Mouse (Mus musculus) embryonic facial prominence, embryonic 13.5 days (tissue): ENCODE results near the gene Larp4. TPM values are rescaled to one million over a fixed set of nuclear protein-coding genes. Genes with fewer than 3 reads are reported as not detected.

Source experiments
- ATAC-seq: fragments of 200-750 bp; cut with Nextera tagmentation; 2 replicates; pipeline ENCODE4 v1.8.0; 2017; ENCODE audit warnings: low read depth; ENCODE audit not compliant: insufficient number of reproducible peaks, insufficient read depth, low FRiP score, low TSS enrichment
- H3K27ac ChIP-seq: fragments of 300-500 bp; sonication (generic); 2 replicates; pipeline ENCODE4 v1.5.1; 2015; ENCODE audit warnings: moderate library complexity, mild to moderate bottlenecking, inconsistent platforms
- H3K27me3 ChIP-seq: fragments of 300-500 bp; sonication (generic); 2 replicates; pipeline ENCODE4 v1.6.1; 2015; ENCODE audit warnings: mild to moderate bottlenecking, inconsistent platforms
- H3K36me3 ChIP-seq: fragments of 300-500 bp; sonication (generic); 2 replicates; pipeline ENCODE4 v1.6.1; 2015; ENCODE audit warnings: mild to moderate bottlenecking, inconsistent platforms
- H3K4me1 ChIP-seq: fragments of 300-500 bp; sonication (generic); 2 replicates; pipeline ENCODE4 v1.6.1; 2015; ENCODE audit warnings: inconsistent platforms
- H3K4me2 ChIP-seq: fragments of 300-500 bp; sonication (generic); 2 replicates; pipeline ENCODE4 v1.6.1; 2015; ENCODE audit warnings: moderate library complexity, mild to moderate bottlenecking, inconsistent platforms
- H3K4me3 ChIP-seq: fragments of 300-500 bp; sonication (generic); 2 replicates; pipeline ENCODE4 v1.5.1; 2015; ENCODE audit warnings: mild to moderate bottlenecking, inconsistent platforms
- H3K9ac ChIP-seq: fragments of 300-500 bp; sonication (generic); 2 replicates; pipeline ENCODE4 v1.6.1; 2015; ENCODE audit warnings: mild to moderate bottlenecking, inconsistent platforms
- H3K9me3 ChIP-seq: fragments of 300-500 bp; sonication (generic); 2 replicates; pipeline ENCODE4 v1.6.1; 2016; ENCODE audit warnings: inconsistent platforms
- WGBS: fragments of 180-500 bp; shearing (Covaris S2); methylation state at CpG from one replicate; pipeline ENCODE4 v1.1.7; 2015; ENCODE audit warnings: mixed read lengths; 5-methylcytosine and 5-hydroxymethylcytosine counted together
- polyA plus RNA-seq: library from polyadenylated mRNA; unstranded; fragments of >200 nt; fragmentation: Nextera tagmentation; extraction: Ambion mirVana; gene quantifications from 2 replicates; pipeline ENCODE4 v1.2.1, GENCODE M21; 2015

Larp4 gene
- polyA plus RNA-seq, 1 experiment from 2014 or later, result 31.6 TPM

DNA sequence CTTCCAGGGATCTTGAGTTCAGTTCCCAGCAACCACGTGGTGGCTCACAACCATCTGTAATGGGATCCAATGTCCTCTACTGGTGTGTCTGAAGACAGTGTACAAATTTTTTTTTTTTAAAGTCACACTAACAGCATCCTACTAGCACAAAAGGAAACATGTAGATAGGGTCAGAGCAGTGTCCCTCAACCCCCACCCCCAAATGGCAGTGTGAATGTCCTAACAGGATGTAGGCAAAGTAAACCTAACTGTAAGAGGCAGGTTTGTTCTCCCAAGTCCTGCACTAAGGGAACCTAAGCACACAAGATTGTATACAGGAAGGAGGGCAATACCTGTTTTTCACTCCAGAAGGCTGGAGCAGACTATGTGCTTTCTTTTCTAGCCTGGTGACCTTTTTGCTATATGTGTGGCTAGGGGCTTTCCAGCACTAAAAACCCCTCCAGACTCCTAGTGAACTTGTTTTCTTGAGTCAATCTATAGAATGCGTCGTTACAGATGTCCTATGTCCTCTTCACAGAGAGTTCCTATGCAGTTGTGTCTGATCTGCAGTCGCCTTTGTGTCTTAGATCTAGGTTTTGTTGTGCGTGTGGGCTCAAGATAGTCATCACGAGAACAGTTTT, 48.5 kb downstream of the Larp4 start:
- no peak overlapping the region for H3K9ac ChIP-seq
- H3K4me3 ChIP-seq, result no peak overlapping the region
- H3K36me3 ChIP-seq, result peaks cover 23% of the 10 kb centered on the region
- 71% methylated on average over 6 of the region's 6 CpGs for WGBS
- H3K27me3 ChIP-seq, result no peaks in the 10 kb centered on the region
- no peak overlapping the region for H3K4me2 ChIP-seq
- H3K9me3 ChIP-seq, result peaks cover 8% of the 10 kb centered on the region
- no peak overlapping the region for H3K27ac ChIP-seq
- H3K4me1 ChIP-seq, result 0 out of 2 replicates have a peak, but pooled peaks cover 2% of the 10 kb centered on the region
- no peak for ATAC-seq

DNA sequence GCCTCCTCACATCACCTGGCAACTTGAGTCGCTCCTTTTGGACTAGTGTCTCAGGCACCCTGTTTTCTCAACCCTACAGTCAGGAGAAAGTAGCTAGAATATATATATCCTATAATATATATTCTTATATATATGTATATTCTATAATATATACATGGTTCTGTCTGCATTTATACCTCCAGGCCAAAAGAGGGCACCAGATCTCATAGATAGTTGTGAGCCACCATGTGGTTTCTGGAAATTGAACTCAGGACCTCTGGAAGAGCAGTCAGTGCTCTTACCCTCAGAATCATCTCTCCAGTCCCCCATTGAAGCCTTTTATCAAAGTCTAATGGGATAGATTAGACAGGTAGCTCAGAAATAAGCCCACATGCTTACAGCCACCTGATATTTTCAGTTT, 51.3 kb downstream of the Larp4 start:
- Histone ChIP-seq H3K27me3 (no peaks in the 10 kb centered on the region), H3K9me3 (peaks cover 8% of the 10 kb centered on the region), H3K36me3 (peaks cover 15% of the 10 kb centered on the region; the same call in 1 of the 2 replicates), H3K27ac (no peak overlapping the region), H3K4me3 (no peak overlapping the region), H3K9ac (no peak overlapping the region), H3K4me1 (0 out of 2 replicates have a peak, but pooled peaks cover 2% of the 10 kb centered on the region), H3K4me2 (no peak overlapping the region)
- WGBS, result 81% methylated on average over 1 of the region's 1 CpGs
- ATAC-seq, result no peak

DNA sequence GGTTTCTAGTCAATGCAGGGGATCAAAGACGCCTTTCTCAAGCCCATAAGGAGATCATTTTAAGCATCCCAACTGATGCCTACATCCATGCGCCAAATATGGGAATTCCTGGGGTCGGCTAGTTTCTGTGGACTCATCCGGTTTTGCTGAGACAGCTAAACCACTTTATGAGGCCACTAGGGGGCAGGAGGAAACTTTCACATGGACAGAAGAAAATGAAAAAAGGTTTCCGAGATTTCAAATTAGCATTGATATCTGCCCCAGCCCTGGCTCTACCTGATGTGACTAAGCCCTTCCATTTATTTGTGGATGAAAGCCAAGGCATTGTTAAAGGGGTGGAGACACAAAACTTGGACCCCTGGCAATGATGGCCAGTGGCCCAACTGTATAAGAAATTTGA, 53.1 kb downstream of the Larp4 start:
- no peak for ATAC-seq
- 16% methylated on average over 5 of the region's 5 CpGs for WGBS
- Histone ChIP-seq H3K27me3 (no peaks in the 10 kb centered on the region), H3K4me1 (0 out of 2 replicates have a peak, but pooled peaks cover 2% of the 10 kb centered on the region), H3K9me3 (peaks cover 8% of the 10 kb centered on the region), H3K9ac (no peak overlapping the region), H3K4me2 (no peak overlapping the region), H3K27ac (no peak overlapping the region), H3K4me3 (no peak overlapping the region), H3K36me3 (peaks cover 5% of the 10 kb centered on the region; the same call in 1 of the 2 replicates)

DNA sequence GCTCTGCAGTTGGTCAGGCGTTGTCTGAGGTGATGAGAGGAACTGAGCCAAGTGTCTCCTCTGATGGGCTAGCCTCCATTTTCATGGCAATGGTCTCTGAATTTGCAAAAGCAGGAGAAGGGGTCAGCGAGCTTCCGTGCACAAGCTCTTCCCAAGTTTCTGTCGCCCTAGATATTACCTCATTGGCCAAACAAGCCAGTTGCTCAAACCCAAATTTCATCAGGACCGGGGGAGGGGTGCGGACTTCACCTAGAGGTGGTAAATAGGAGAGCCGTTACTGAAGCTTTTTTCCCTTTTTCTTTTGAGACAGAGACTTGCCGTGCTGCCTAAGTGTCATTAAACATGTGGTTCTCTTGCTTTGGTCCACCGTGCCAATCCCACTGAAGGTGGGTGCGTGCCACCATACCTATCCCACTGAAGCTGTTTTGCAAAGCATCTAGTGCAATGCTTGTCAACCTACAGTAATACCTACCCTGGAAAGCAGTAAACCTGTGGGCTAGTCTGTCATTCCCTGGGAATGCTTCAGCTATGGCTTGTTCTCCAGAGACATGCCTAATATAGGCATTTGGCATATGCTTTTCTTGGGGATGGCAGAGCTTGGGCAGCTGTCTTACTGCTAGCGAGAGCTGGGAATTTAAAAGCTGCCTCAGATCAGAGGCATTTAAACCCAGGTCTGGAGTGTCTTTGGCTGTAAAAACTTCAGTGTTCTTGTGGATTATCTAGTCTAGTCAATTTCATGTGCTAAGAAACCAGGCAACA, 55.4 kb downstream of the Larp4 start:
- Histone ChIP-seq H3K27me3 (no peaks in the 10 kb centered on the region), H3K36me3 (peaks cover 5% of the 10 kb centered on the region; the same call in 1 of the 2 replicates), H3K27ac (no peak overlapping the region), H3K9ac (no peak overlapping the region), H3K4me1 (0 out of 2 replicates have a peak, but pooled peaks cover 2% of the 10 kb centered on the region), H3K4me2 (no peak overlapping the region), H3K4me3 (no peak overlapping the region), H3K9me3 (peaks cover 8% of the 10 kb centered on the region)
- no peak for ATAC-seq
- WGBS, result 81% methylated on average over 11 of the region's 11 CpGs

DNA sequence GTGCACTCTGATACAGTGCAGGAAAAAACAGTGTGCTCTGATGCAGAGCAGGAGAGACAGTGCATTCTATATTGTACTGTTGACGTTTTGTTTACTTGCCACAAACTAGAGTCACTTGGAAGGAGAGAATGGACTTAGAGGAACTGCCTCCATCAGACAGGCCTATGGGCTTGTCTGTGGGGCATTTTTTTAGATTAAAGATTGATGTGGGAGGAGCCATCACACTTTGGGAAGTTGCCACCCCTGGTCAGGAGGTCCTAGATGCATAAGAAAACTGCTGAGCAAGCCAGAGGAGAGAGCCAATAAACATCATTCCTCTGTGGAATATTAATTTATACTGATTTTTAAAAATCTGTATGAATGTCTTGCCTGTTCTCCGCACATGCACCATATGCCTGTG, 58.3 kb downstream of the Larp4 start:
- WGBS, result 78% methylated on average over 2 of the region's 2 CpGs
- Histone ChIP-seq H3K9ac (no peak overlapping the region), H3K4me1 (0 out of 2 replicates have a peak, but pooled peaks cover under 1% of the 10 kb centered on the region), H3K4me2 (no peak overlapping the region), H3K27ac (no peak overlapping the region), H3K9me3 (no peaks in the 10 kb centered on the region), H3K36me3 (no peaks in the 10 kb centered on the region), H3K27me3 (no peaks in the 10 kb centered on the region), H3K4me3 (no peak overlapping the region)
- no peak for ATAC-seq

DNA sequence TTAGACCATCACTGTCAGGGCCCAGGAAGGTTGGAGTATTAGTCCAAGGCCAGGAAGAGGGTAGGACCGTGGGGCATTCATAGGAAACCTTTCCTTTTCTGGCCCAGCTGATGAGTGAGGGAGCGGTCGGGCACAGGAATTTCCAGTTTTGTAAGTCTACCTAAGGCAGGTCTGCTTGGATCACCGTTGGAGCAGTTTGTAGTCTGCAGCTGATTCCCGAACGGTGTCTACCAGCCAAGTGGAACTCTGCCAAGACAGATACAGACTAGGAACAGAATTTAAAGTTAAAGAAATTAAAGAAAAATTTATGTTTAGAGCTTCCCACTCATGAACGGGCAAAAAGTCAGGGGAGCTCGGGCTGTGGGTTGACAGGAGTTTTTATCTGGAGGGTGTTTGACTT, 59.6 kb downstream of the Larp4 start:
- no peak overlapping the region for H3K27ac ChIP-seq
- no peak for ATAC-seq
- WGBS, result 61% methylated on average over 8 of the region's 8 CpGs

DNA sequence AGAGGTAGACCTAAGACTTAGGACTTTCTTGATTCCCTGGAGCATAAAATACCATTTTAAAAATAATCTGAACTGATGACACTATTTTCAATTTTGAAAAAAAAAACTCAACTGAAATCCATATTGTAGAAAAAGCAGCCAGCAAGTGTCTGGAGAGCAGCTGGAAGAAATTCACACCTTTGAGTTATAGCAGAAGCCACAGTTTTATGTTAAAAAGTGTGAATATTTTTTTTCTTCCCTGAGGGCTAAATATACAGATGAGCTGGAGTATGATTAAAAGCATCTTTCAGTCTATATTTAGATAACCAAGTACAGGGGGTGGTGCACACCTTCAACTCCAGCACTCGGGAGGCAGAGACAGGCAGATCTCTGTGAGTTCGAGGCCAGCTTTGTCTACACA, 60.0 kb downstream of the Larp4 start:
- 85% methylated on average over 2 of the region's 2 CpGs for WGBS
- Histone ChIP-seq H3K4me2 (no peak overlapping the region), H3K27me3 (no peaks in the 10 kb centered on the region), H3K36me3 (no peaks in the 10 kb centered on the region), H3K9ac (no peak overlapping the region), H3K4me1 (no peaks in the 10 kb centered on the region), H3K9me3 (no peaks in the 10 kb centered on the region), H3K27ac (no peak overlapping the region), H3K4me3 (no peak overlapping the region)
- no peak for ATAC-seq

More for the DNA sequence above, 59.6 kb downstream of the Larp4 start:
- Histone ChIP-seq H3K4me1 (no peaks in the 10 kb centered on the region), H3K36me3 (no peaks in the 10 kb centered on the region), H3K4me2 (no peak overlapping the region), H3K4me3 (no peak overlapping the region), H3K9me3 (no peaks in the 10 kb centered on the region), H3K9ac (no peak overlapping the region), H3K27me3 (no peaks in the 10 kb centered on the region)

DNA sequence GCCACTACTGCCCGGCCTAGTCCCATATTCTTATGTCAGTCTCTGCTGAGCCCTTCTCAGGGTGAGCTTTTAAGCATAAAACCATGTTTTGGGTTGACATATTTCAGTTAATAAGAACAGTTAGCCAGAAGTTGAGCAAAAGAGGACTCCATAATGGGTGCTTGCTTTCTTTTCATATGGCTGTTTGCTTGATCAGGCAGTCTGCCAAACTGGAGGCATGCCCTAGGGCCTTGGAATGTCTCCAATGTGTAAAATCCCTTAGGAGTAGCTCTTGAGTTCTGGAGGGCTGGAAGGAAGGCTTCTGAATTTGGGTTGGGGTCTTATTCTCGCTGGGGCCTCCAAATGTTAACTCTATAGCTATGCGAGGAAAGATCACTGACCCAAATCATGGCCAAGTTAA, 62.7 kb downstream of the Larp4 start:
- WGBS, result 85% methylated on average over 3 of the region's 3 CpGs

DNA sequence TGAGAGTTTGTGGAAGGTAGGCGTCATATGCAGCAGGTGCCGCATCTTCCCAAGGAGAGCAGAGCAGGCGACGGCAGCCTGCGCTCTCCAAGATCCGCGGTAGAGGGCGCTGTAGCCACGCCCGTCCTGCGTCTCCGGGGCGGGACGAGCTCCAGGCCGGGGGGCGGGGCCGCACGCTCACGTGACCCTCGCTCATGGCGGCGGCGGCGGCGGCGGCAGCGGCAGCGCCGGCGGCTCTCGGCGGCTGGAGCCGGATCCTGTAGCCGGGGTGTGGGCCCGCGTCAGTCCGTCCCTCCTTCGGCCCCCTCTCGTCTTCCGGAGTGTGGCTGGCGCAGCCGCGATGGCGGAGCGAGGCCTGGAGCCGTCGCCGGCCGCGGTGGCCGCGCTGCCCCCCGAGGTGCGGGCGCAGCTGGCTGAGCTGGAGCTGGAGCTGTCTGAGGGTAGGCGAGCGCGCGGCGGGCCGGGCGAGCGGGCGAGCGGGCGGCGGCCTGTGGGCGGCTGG, 68.7 kb downstream of the Larp4 start, which contains the start of gene Dip2b:
Gene Dip2b, plus strand, starts transcription at position 195 of the 502 bp plus-strand sequence.
- Histone ChIP-seq H3K9ac (peak within 1 kb of the TSS; percentile 93), H3K36me3 (no peaks in the 10 kb centered on the region), H3K4me3 (peak within 1 kb of the TSS; percentile 93), H3K4me1 (peaks cover 22% of the 10 kb centered on the region), H3K4me2 (peak within 1 kb of the TSS; percentile 86), H3K27ac (peak within 1 kb of the TSS; percentile 94), H3K27me3 (0 out of 2 replicates have a peak, but pooled peaks cover 3% of the 10 kb centered on the region), H3K9me3 (no peaks in the 10 kb centered on the region)
- ATAC-seq, result peak; percentile 79
- under 1% methylated on average over 60 of the region's 68 CpGs for WGBS

More for the DNA sequence above, 62.7 kb downstream of the Larp4 start:
- Histone ChIP-seq H3K4me1 (no peaks in the 10 kb centered on the region), H3K27ac (no peak overlapping the region), H3K9ac (no peak overlapping the region), H3K4me3 (no peak overlapping the region), H3K36me3 (no peaks in the 10 kb centered on the region), H3K4me2 (no peak overlapping the region), H3K9me3 (no peaks in the 10 kb centered on the region), H3K27me3 (no peaks in the 10 kb centered on the region)
- no peak for ATAC-seq

DNA sequence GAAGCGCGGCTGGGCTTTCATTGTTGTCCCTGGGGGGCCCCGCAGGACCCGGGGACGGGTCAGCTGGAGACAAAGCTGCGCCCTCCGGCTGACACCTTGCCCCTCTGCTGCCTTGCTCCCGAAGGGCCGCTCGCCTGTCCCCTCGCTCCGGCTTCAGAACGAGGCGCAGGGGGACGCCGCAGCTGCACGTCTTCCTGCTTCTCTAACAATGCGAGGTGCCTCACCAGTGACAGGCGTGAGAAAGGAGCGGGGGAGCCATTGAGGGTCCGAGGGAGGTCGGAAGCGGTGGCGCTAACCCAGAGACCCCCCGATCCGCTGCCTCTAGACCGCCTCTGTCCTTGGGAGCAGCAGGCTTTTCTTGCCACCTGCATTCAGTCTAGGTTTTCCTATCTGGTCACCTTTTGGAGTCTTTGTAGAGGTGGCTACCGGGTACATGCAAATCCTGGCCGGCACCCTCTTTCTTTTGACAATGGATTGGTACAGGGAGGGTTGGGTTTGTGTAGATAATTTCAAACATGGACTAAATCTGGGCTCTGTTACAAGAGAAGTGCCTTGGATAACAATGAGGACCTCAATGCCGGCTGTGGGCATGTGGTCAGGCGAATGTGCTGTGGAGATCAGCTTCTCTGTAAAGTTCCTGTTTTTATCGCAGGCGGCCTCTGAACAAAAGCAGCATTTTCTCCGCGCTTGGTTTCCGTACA, 69.3 kb downstream of the Larp4 start:
- H3K4me1 ChIP-seq, result peaks cover 22% of the 10 kb centered on the region
- H3K9ac ChIP-seq, result peak overlapping the region; percentile 93
- 0 out of 2 replicates have a peak, but pooled peaks cover 3% of the 10 kb centered on the region for H3K27me3 ChIP-seq
- H3K4me2 ChIP-seq, result peak overlapping the region; percentile 86
- no peaks in the 10 kb centered on the region for H3K36me3 ChIP-seq
- under 1% methylated on average over 34 of the region's 36 CpGs for WGBS
- H3K4me3 ChIP-seq, result peak overlapping the region; percentile 93
- H3K9me3 ChIP-seq, result no peaks in the 10 kb centered on the region
- peak; percentile 29; the same call in 1 of the 2 replicates for ATAC-seq
- H3K27ac ChIP-seq, result peak overlapping the region; percentile 94

DNA sequence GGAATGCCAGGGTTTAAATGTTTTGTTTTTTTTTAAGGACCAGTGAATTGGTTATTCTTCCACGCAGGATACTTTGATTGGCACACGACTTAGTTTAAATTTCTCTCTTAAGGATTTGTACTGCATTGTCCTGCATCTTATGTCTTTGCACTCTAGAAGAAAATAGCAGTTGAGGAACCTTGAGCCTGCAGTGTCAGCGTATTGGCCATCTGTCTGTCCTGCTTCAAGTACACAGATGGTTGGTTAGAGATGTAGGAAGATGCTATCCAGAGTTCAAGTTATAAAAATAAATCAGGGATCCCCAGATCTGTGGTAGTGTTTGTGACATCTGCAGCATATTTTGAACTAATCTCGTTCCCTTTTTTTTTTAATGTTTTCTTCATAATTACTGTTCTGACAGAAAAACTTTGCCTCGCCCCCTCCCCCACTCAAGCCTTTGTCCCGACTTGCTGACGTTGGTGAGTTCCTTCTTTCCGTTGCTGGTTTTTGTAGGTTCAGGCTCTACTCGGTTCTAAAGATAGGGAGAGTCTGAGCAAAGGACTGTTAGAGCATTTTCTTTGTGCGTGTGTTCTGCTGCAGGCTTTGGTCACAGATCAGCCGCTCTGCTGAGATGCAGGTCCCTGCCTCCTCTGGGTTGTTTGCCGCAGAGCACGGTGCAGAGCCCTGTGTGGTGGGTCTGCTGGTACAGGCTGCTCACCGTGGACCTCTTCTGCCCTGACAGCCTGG, 70.8 kb downstream of the Larp4 start:
- H3K27ac ChIP-seq, result no peak overlapping the region
- 0 out of 2 replicates have a peak, but pooled peaks cover 3% of the 10 kb centered on the region for H3K27me3 ChIP-seq
- peak overlapping the region; percentile 93 for H3K4me3 ChIP-seq
- no peaks in the 10 kb centered on the region for H3K9me3 ChIP-seq
- WGBS, result 26% methylated on average over 14 of the region's 14 CpGs
- peak overlapping the region; percentile 86 for H3K4me2 ChIP-seq
- no peaks in the 10 kb centered on the region for H3K36me3 ChIP-seq
- no peak for ATAC-seq
- peak overlapping the region; percentile 58 for H3K9ac ChIP-seq
- peaks cover 31% of the 10 kb centered on the region for H3K4me1 ChIP-seq
